Mouse (Mus musculus): ENCODE results near the gene E2f2. TPM values are rescaled to one million over a fixed set of nuclear protein-coding genes. Genes with fewer than 3 reads are reported as not detected.
A peak's percentile ranks its signal among the peaks of the same experiment; 100 is the strongest.

Gene E2f2
- polyA plus RNA-seq (2012; rRNA removed) = 3.5 and 5.1 TPM in 2 replicates

DNA sequence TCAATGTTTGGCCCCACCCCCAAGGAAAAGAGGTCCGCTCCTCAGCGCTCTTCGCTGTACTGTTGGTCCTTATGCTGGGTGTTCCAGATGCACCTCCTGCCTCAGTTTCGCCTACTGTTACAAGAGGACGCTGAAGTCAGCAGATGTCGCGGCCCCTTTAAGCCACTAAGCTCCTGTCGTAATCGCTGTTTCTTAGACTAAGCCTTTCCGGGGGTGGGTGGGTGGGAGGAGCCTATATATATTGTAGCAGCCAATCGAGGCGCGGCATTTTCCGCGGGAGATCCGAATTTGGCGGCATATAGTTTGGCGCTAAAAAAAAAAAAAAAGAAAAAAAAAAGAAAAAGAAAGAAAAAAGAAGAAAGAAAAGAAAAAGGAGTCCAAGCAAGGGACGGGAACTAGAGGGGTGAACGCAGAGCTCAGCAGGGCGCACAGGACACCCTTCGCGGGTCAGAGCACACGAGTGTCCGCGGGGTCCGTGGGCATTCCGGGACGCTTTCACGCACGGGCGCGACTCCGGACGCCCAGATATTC, at the start of gene E2f2:
Gene E2f2 (plus strand): TSS at position 384 of the 531 bp plus-strand sequence.
- DNase-seq (ENCODE audit: low read depth) = peak; percentile 89
- TF ChIP-seq CTCF (IDR thresholded peaks at IDR 0.05; ENCODE audit: borderline replicate concordance, extremely low read depth, insufficient read depth, insufficient read length) (no peak), POLR2A (IDR thresholded peaks at IDR 0.05; ENCODE audit: borderline replicate concordance, extremely low read depth, insufficient read depth, insufficient read length, poor library complexity, severe bottlenecking) (peak; percentile 16; the same call in 1 of the 2 replicates)

DNA sequence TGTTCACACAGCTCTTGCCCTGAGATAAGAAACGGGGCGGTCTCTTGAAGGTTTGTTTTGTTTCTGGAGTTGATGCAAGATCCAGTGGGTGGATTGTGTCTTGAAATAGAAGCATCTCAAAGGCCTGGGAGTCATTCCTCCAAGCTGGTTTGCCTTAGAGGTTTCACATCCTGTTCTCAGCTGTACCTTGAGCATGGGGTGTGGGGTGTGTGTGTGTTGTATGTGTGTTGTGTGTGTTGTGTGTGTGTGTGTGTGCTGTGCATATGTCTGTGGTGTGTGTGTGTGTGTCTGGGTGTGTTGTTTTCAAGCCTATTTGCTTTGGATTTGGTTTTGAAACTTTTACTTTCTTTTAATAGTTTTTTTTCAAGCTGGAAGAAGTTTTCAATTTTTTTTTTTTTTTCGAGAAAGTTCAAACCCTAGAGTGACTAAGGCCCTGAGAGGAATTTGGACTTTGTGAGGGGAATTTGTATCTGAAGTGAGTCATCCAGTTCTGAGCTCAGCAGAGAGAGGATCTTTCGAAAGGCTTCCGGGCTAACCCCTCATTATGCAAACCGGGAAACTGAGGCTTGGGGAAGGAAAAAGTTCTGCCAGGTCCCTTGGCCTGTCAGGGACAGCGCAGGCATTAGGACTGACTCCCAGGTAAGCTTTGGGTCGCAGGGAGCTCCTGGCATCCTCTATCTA, 48.9 kb upstream of the E2f2 start:
- no peak for TF ChIP-seq CTCF (IDR thresholded peaks at IDR 0.05; ENCODE audit: borderline replicate concordance, extremely low read depth, insufficient read depth, insufficient read length)
- no peak for TF ChIP-seq POLR2A (IDR thresholded peaks at IDR 0.05; ENCODE audit: borderline replicate concordance, extremely low read depth, insufficient read depth, insufficient read length, poor library complexity, severe bottlenecking)
- DNase-seq (ENCODE audit: low read depth) = no peak

DNA sequence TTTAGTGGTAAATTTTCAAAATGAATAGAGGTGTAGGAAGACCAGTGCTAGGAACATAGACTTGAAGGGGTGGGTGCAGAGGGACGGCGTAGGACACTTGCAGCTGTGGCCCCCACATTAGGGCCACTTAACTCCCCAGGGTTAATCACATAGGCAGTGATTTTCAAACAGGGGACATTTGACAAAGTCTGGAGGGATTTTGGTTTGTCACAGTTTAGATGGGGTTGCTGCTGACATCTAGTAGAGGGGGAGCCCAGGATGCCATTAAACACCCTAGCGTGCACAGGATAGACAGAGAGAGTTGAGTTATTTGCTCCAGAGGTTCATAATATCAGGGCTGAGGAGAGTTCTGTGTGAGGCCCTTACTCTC, 48.4 kb upstream of the E2f2 start:
- TF ChIP-seq POLR2A (IDR thresholded peaks at IDR 0.05; ENCODE audit: borderline replicate concordance, extremely low read depth, insufficient read depth, insufficient read length, poor library complexity, severe bottlenecking) (no peak), CTCF (IDR thresholded peaks at IDR 0.05; ENCODE audit: borderline replicate concordance, extremely low read depth, insufficient read depth, insufficient read length) (no peak)
- no peak for DNase-seq (ENCODE audit: low read depth)

- no peak for DNase-seq (ENCODE audit: low read depth)
- TF ChIP-seq POLR2A (IDR thresholded peaks at IDR 0.05; ENCODE audit: borderline replicate concordance, extremely low read depth, insufficient read depth, insufficient read length, poor library complexity, severe bottlenecking) (no peak), CTCF (IDR thresholded peaks at IDR 0.05; ENCODE audit: borderline replicate concordance, extremely low read depth, insufficient read depth, insufficient read length) (no peak)
Observed at GRCm38 (mm10) chr4:136124581-136124980, 47.6 kb upstream of the E2f2 start.

DNA sequence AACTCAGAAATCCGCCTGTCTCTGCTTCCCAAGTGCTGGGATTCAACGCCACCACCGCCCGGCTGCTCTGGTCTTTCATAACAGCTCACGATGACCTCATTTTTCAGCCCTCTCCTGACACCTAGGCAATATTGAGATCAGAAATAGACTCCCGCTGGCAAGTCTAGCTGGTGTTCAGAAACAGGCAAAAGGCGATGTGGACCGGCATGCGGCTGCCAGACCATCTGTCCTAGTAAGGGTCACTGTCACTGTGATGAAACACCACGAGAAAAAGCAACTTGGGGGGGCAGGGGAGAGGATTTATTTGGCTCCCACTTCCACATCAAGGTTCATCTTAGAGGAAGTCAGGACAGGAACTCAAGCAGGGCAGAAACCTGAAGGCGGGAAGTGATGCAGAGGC, 46.7 kb upstream of the E2f2 start:
- no peak for TF ChIP-seq CTCF (IDR thresholded peaks at IDR 0.05; ENCODE audit: borderline replicate concordance, extremely low read depth, insufficient read depth, insufficient read length)
- no peak for TF ChIP-seq POLR2A (IDR thresholded peaks at IDR 0.05; ENCODE audit: borderline replicate concordance, extremely low read depth, insufficient read depth, insufficient read length, poor library complexity, severe bottlenecking)

DNA sequence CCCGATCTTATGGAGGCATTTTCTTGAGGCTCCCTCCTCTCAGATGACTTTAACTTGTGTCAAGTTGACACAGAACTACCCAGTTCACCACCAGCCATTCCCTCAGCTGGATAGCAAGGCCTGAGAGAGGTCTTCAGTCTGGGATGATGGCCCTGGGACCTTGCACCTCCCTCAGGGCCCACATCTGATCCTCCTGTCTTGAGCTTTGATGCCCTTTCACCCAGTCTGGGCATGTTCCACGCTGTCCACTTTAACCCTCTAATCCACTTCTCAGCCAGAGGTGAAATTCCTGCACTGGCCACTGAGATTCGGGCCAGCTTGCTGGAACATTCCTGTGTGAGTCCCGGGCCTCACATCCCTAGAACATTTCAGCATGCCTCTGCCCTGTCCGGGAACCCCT, 46.2 kb upstream of the E2f2 start:
- TF ChIP-seq POLR2A (IDR thresholded peaks at IDR 0.05; ENCODE audit: borderline replicate concordance, extremely low read depth, insufficient read depth, insufficient read length, poor library complexity, severe bottlenecking) = no peak
- no peak for TF ChIP-seq CTCF (IDR thresholded peaks at IDR 0.05; ENCODE audit: borderline replicate concordance, extremely low read depth, insufficient read depth, insufficient read length)
- no peak for DNase-seq (ENCODE audit: low read depth)

More for the DNA sequence above, 46.7 kb upstream of the E2f2 start:
- no peak for DNase-seq (ENCODE audit: low read depth)

GRCm38 (mm10) chr4:136127670-136128069, 44.5 kb upstream of the E2f2 start:
- TF ChIP-seq POLR2A (IDR thresholded peaks at IDR 0.05; ENCODE audit: borderline replicate concordance, extremely low read depth, insufficient read depth, insufficient read length, poor library complexity, severe bottlenecking) (no peak), CTCF (IDR thresholded peaks at IDR 0.05; ENCODE audit: borderline replicate concordance, extremely low read depth, insufficient read depth, insufficient read length) (no peak)
- DNase-seq (ENCODE audit: low read depth) = no peak

- TF ChIP-seq POLR2A (IDR thresholded peaks at IDR 0.05; ENCODE audit: borderline replicate concordance, extremely low read depth, insufficient read depth, insufficient read length, poor library complexity, severe bottlenecking) (no peak), CTCF (IDR thresholded peaks at IDR 0.05; ENCODE audit: borderline replicate concordance, extremely low read depth, insufficient read depth, insufficient read length) (peak; percentile 27; the same call in 1 of the 2 replicates)
- DNase-seq (ENCODE audit: low read depth) = no peak
Observed at GRCm38 (mm10) chr4:136129842-136130241, 42.4 kb upstream of the E2f2 start.

DNA sequence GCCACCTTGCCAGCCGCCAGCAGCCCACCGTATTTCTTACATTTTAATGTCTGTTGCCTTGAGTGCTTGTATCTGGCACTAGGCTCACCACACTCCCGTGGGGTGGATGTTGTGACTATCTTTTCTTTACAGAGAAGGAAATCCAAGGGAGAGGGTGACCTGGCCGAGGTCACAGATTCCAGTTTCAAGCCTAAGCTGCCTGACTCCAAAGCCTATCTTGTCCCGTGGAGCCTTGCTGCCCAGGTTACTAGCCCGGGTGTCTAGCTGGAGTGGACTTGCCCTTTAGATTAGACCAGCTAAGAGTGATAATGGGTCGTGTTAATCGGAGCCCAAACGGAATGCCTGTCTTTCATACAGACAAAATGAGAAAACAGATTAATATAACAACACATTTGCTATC, 38.4 kb upstream of the E2f2 start:
- TF ChIP-seq CTCF (IDR thresholded peaks at IDR 0.05; ENCODE audit: borderline replicate concordance, extremely low read depth, insufficient read depth, insufficient read length) = no peak
- TF ChIP-seq POLR2A (IDR thresholded peaks at IDR 0.05; ENCODE audit: borderline replicate concordance, extremely low read depth, insufficient read depth, insufficient read length, poor library complexity, severe bottlenecking) = no peak
- DNase-seq (ENCODE audit: low read depth) = no peak

GRCm38 (mm10) chr4:136134418-136134977, 37.7 kb upstream of the E2f2 start:
- TF ChIP-seq CTCF (IDR thresholded peaks at IDR 0.05; ENCODE audit: borderline replicate concordance, extremely low read depth, insufficient read depth, insufficient read length) (no peak), POLR2A (IDR thresholded peaks at IDR 0.05; ENCODE audit: borderline replicate concordance, extremely low read depth, insufficient read depth, insufficient read length, poor library complexity, severe bottlenecking) (peak; percentile 9; the same call in 1 of the 2 replicates)
- peak; percentile 72 for DNase-seq (ENCODE audit: low read depth)

- peak; percentile 93 for DNase-seq (ENCODE audit: low read depth)
- TF ChIP-seq CTCF (IDR thresholded peaks at IDR 0.05; ENCODE audit: borderline replicate concordance, extremely low read depth, insufficient read depth, insufficient read length) = no peak
- TF ChIP-seq POLR2A (IDR thresholded peaks at IDR 0.05; ENCODE audit: borderline replicate concordance, extremely low read depth, insufficient read depth, insufficient read length, poor library complexity, severe bottlenecking) = peak; percentile 26; the same call in 1 of the 2 replicates
Observed at GRCm38 (mm10) chr4:136134978-136135873, 37.0 kb upstream of the E2f2 start.

All from brain, embryonic 14.5 days (tissue).